Mouse (Mus musculus) ES-E14 (cell line): Measurements from ENCODE around the gene Lamtor2.

Experiments used
- HCFC1 ChIP-seq: IDR thresholded peaks from 2 replicates; pipeline ENCODE4 v1.6.1; 2012; ENCODE audit warnings: low read length, inconsistent platforms, borderline replicate concordance; ENCODE audit not compliant: insufficient read depth
- MAFK ChIP-seq: IDR thresholded peaks from 2 replicates; pipeline ENCODE4 v1.6.1; 2014; ENCODE audit warnings: mild to moderate bottlenecking, low read depth, low read length, inconsistent platforms; ENCODE audit not compliant: insufficient read depth
- ZC3H11A ChIP-seq: IDR thresholded peaks from 2 replicates; pipeline ENCODE4 v1.6.1; 2012; ENCODE audit warnings: low read depth, mild to moderate bottlenecking, inconsistent platforms, low read length, borderline replicate concordance

DNA sequence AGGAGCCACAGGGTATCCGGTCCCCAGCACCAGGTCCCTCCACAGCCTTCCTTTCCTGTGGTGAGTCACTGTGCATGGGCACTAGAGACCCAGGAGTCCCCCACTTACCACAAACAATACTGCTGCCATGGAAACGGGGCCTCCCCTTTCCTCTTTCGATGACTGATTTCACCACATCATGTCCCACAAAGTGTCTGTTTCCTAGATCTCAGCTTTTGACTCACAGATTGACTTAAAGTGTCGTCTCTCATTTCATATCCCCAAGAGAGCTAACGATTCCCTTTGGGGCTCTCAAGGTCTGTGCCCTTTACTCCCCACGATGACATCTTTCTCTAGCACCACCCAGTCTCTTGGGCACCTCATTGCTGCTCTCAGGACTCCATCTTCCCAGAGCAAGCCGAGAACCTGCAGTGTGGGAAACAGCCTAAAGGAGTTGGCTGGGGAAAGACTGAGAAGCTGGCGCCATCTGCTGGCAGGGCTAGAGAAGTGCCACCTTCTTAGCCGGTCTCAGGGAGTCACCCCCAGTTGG, 31.0 kb downstream of the Lamtor2 start:
- TF ChIP-seq MAFK (no peak), ZC3H11A (peak; percentile 96), HCFC1 (no peak)
